Comparison of ENCODE assay signal across 36 mouse cellular contexts in genomic region chr2:58842443-58842842, GRCm38 (mm10). TPM values are rescaled to one million over a fixed set of nuclear protein-coding genes. Genes with fewer than 3 reads are reported as not detected.
A peak's percentile ranks its signal among the peaks of the same experiment; 100 is the strongest.
DNase-seq lines count a peak whose midpoint lies in the region; ATAC-seq and TF ChIP-seq lines count a peak whose summit lies in the region.
"Had no signal": no experiment of that assay in that cellular context is flagged by ENCODE, and none has a peak within 500 bp of the region (broad histone marks: within the 10 kb centered on the region; RNA-seq: fewer than 3 reads in every experiment).

No protein-coding gene starts in this region.

- H3K27me3 ChIP-seq in embryonic facial prominence, embryonic 14.5 days (replicated peaks; ENCODE audit: control insufficient read depth, insufficient read depth, low read length), result no peaks in the 10 kb centered on the region
- H3K27me3 ChIP-seq in embryonic facial prominence, embryonic 10.5 days (replicated peaks; ENCODE audit: low read depth, poor library complexity, severe bottlenecking), result no peaks in the 10 kb centered on the region
- no peaks in the 10 kb centered on the region for H3K27me3 ChIP-seq in small intestine, adult 2 months (ENCODE audit: control insufficient read depth, insufficient read depth, low read length)
- no peaks in the 10 kb centered on the region for H3K27me3 ChIP-seq in heart, adult 2 months (ENCODE audit: control insufficient read depth, insufficient read depth, low read length)
- H3K27me3 ChIP-seq: embryonic facial prominence, embryonic 15.5 days; heart, embryonic 13.5 days; hindbrain, embryonic 12.5 days; hindbrain, embryonic 15.5 days had no signal

- ATAC-seq in embryonic facial prominence, embryonic 14.5 days (ENCODE audit: low read depth), result peak; percentile 82; the same call in 1 of the 2 replicates
- ATAC-seq: activated CD4-positive, CD25-positive, alpha-beta regulatory T cell, adult 4 months; CD4-positive, CD25-positive, alpha-beta regulatory T cell, adult 4 months; forebrain, embryonic 14.5 days; forebrain, postnatal 0 days had no signal

- peaks cover 4% of the 10 kb centered on the region; the same call in 1 of the 2 replicates for H3K9me3 ChIP-seq in embryonic facial prominence, embryonic 14.5 days (ENCODE audit: control insufficient read depth, low read length)
- H3K9me3 ChIP-seq in embryonic facial prominence, embryonic 10.5 days, result no peaks in the 10 kb centered on the region
- H3K9me3 ChIP-seq: embryonic facial prominence, embryonic 15.5 days; heart, embryonic 10.5 days; hindbrain, embryonic 12.5 days; hindbrain, embryonic 15.5 days had no signal

- H3K36me3 ChIP-seq in embryonic facial prominence, embryonic 14.5 days (ENCODE audit: control insufficient read depth, insufficient read depth, low read length), result no peaks in the 10 kb centered on the region
- H3K36me3 ChIP-seq in embryonic facial prominence, embryonic 10.5 days (replicated peaks), result no peaks in the 10 kb centered on the region
- H3K36me3 ChIP-seq in small intestine, adult 2 months (ENCODE audit: control insufficient read depth, insufficient read depth, low read length), result no peaks in the 10 kb centered on the region
- H3K36me3 ChIP-seq in heart, adult 2 months (ENCODE audit: control insufficient read depth, insufficient read depth, low read length), result no peaks in the 10 kb centered on the region
- H3K36me3 ChIP-seq: embryonic facial prominence, embryonic 15.5 days; heart, embryonic 10.5 days; heart, embryonic 13.5 days; hindbrain, embryonic 12.5 days; hindbrain, embryonic 15.5 days had no signal

- 69% methylated on average over 4 of the region's 4 CpGs for WGBS in embryonic facial prominence, embryonic 14.5 days
- WGBS in embryonic facial prominence, embryonic 10.5 days, result 88% methylated on average over 4 of the region's 4 CpGs
- WGBS in small intestine, adult 2 months, result 24% methylated on average over 4 of the region's 4 CpGs
- WGBS in heart, adult 2 months, result 73% methylated on average over 4 of the region's 4 CpGs

- H3K4me3 ChIP-seq in embryonic facial prominence, embryonic 14.5 days (ENCODE audit: low read depth, low read length), result no peak overlapping the region
- no peak overlapping the region for H3K4me3 ChIP-seq in embryonic facial prominence, embryonic 10.5 days
- H3K4me3 ChIP-seq in small intestine, adult 2 months (ENCODE audit: low read depth, low read length), result no peak overlapping the region
- no peak overlapping the region for H3K4me3 ChIP-seq in heart, adult 2 months
- H3K4me3 ChIP-seq: embryonic facial prominence, embryonic 15.5 days; gastrocnemius, adult 2 months; heart, embryonic 10.5 days; heart, embryonic 13.5 days; hindbrain, embryonic 12.5 days; hindbrain, embryonic 15.5 days had no signal

- TF ChIP-seq CTCF in small intestine, adult 2 months (IDR thresholded peaks at IDR 0.05; ENCODE audit: extremely low read depth, insufficient read length, insufficient replicate concordance, low read depth, low read length), result no peak
- no peak for TF ChIP-seq CTCF in heart, adult 2 months (IDR thresholded peaks at IDR 0.05)

- intact Hi-C loops in heart, adult 2 months (cut with DNase I), result no loop called here

- no peak overlapping the region for H3K27ac ChIP-seq in embryonic facial prominence, embryonic 14.5 days (replicated peaks; ENCODE audit: low read depth, low read length)
- H3K27ac ChIP-seq in embryonic facial prominence, embryonic 10.5 days (replicated peaks), result no peak overlapping the region
- H3K27ac ChIP-seq in small intestine, adult 2 months (ENCODE audit: insufficient read depth, low read depth, low read length), result peak overlapping the region; percentile 63; the same call in 1 of the 2 replicates
- no peak overlapping the region for H3K27ac ChIP-seq in heart, adult 2 months
- H3K27ac ChIP-seq: embryonic facial prominence, embryonic 15.5 days; gastrocnemius, adult 2 months; heart, embryonic 10.5 days; heart, embryonic 13.5 days; hindbrain, embryonic 12.5 days; hindbrain, embryonic 15.5 days had no signal

- no peak for TF ChIP-seq POLR2A in small intestine, adult 2 months (IDR thresholded peaks at IDR 0.05; ENCODE audit: low read depth, low read length)
- TF ChIP-seq POLR2A in heart, adult 2 months (IDR thresholded peaks at IDR 0.05; ENCODE audit: insufficient read depth, low read depth, low read length), result no peak

- no peak for TF ChIP-seq EP300 in heart, adult 2 months (IDR thresholded peaks at IDR 0.05; ENCODE audit: insufficient read depth, low read depth, low read length)

- no peak overlapping the region for H3K4me2 ChIP-seq in embryonic facial prominence, embryonic 14.5 days (ENCODE audit: low read depth, low read length)
- H3K4me2 ChIP-seq: embryonic facial prominence, embryonic 15.5 days; heart, embryonic 13.5 days; hindbrain, embryonic 12.5 days; hindbrain, embryonic 15.5 days had no signal

- H3K4me1 ChIP-seq in embryonic facial prominence, embryonic 14.5 days (ENCODE audit: control insufficient read depth, insufficient read depth, low read length), result no peaks in the 10 kb centered on the region
- H3K4me1 ChIP-seq in embryonic facial prominence, embryonic 10.5 days, result no peaks in the 10 kb centered on the region
- H3K4me1 ChIP-seq in small intestine, adult 2 months (ENCODE audit: control insufficient read depth, insufficient read depth, insufficient read length, low read length), result peaks cover 12% of the 10 kb centered on the region; the same call in 1 of the 2 replicates
- H3K4me1 ChIP-seq in heart, adult 2 months (ENCODE audit: control insufficient read depth, insufficient read depth, low read length), result no peaks in the 10 kb centered on the region
- H3K4me1 ChIP-seq: embryonic facial prominence, embryonic 15.5 days; heart, embryonic 10.5 days; heart, embryonic 13.5 days; hindbrain, embryonic 12.5 days; hindbrain, embryonic 15.5 days had no signal

- H3K79me2 ChIP-seq in heart, adult 2 months (replicated peaks; ENCODE audit: control insufficient read depth, insufficient read depth, low read length), result no peaks in the 10 kb centered on the region

- no peak overlapping the region for H3K9ac ChIP-seq in embryonic facial prominence, embryonic 14.5 days (ENCODE audit: low read depth, low read length)
- no peak overlapping the region for H3K9ac ChIP-seq in heart, adult 2 months (ENCODE audit: low read depth, low read length)
- H3K9ac ChIP-seq: embryonic facial prominence, embryonic 15.5 days; forebrain, postnatal 0 days; heart, embryonic 13.5 days; hindbrain, embryonic 12.5 days; hindbrain, embryonic 15.5 days had no signal

- no peak for DNase-seq in embryonic facial prominence, embryonic 14.5 days (ENCODE audit: low spot score)
- DNase-seq in embryonic facial prominence, embryonic 10.5 days (ENCODE audit: low spot score), result no peak
- peak; percentile 20 for DNase-seq in 3T3-L1 (ENCODE audit: low read depth, low spot score)
- DNase-seq in left cerebral cortex, adult 9 months (ENCODE audit: low spot score in 2 of 2), result no peak
- no peak for DNase-seq in heart, adult 2 months
- DNase-seq: adrenal gland, adult 8-10 months; adrenal gland, postnatal 25 days; B cell, adult 2 months; cerebellum, adult 11-12 months; cerebellum, adult 8-10 months; cerebellum, postnatal 10 days; cerebellum, postnatal 36 days; embryo, embryonic 11 days; forebrain, postnatal 0 days; gastrocnemius, adult 2 months; gastrocnemius, postnatal 14 days; heart, postnatal 14 days had no signal

RNA-seq across cellular contexts. Expression of gene Gm11099, which starts 16.8 kb away (rescaled TPM):
- not detected in 2 replicates for polyA plus RNA-seq in embryonic facial prominence, embryonic 14.5 days (2014; fragmentation: Nextera tagmentation; extraction: Ambion mirVana)
- not detected in 2 replicates for polyA plus RNA-seq in embryonic facial prominence, embryonic 10.5 days (2016; fragmentation: Nextera tagmentation; extraction: Ambion mirVana)
- polyA plus RNA-seq in small intestine, adult 2 months (2012; rRNA removed), result not detected in 2 replicates
- not detected for total RNA-seq in heart, adult 2 months (2021)
- not detected in 2 replicates for polyA plus RNA-seq in heart, adult 2 months (2012; rRNA removed)
- total RNA-seq: adrenal gland, adult 8-10 months; adrenal gland, postnatal 25 days; forebrain, postnatal 0 days; gastrocnemius, adult 2 months; gastrocnemius, postnatal 14 days; gastrocnemius, postnatal 4 days; heart, postnatal 14 days; hematopoietic stem cell, adult 5-6 weeks; MEL had no signal
- polyA plus RNA-seq: activated CD4-positive, CD25-positive, alpha-beta regulatory T cell, adult 4 months; brain, embryonic 14.5 days; CD4-positive, CD25-positive, alpha-beta regulatory T cell, adult 4 months; cortical plate, adult 2 months; embryonic facial prominence, embryonic 11.5 days; embryonic facial prominence, embryonic 15.5 days; forebrain, embryonic 11.5 days; forebrain, embryonic 14.5 days; forebrain, postnatal 0 days; frontal cortex, adult 2 months; heart, embryonic 10.5 days; heart, embryonic 13.5 days; heart, embryonic 16.5 days; hindbrain, embryonic 12.5 days; hindbrain, embryonic 15.5 days; intestine, embryonic 14.5 days had no signal
